In the genomic region with DNA sequence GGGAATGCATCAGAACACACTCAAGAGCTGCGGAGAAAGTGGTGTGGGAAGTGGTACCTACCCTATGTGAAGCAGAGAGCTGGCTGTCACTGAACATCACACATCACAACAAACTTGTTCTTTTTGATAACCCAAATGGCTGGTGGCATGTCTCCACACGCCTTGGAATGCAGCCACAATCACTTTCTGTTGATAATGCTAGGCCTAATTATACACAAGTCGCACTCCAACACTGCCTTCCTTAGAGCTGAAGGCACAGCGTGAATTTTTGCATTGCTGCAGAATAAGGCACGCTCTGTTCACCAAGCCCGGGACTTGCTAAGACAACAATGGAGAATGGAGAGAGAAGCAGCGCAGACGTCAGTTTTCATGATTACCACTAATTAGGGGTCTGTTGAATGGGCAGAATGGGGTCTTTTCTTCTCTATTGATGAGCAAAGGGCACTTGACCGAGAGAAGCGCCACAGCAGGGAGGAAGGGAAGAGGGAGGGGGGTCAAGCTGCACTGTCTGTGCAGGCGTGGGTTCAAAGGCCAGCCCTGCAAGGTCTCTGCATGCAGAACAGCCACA, we compare ENCODE assay signal across 8 mouse cellular contexts.
DNase-seq lines count a peak whose midpoint lies in the region; ATAC-seq lines count a peak whose summit lies in the region.

No protein-coding gene starts in this region.

- H3K4me2 ChIP-seq in lung, embryonic 16.5 days (ENCODE audit: low read depth, low read length), result no peak overlapping the region
- H3K4me2 ChIP-seq in midbrain, embryonic 15.5 days, result no peak overlapping the region

- H3K9me3 ChIP-seq in lung, embryonic 16.5 days (ENCODE audit: control insufficient read depth, low read length), result no peaks in the 10 kb centered on the region
- no peaks in the 10 kb centered on the region for H3K9me3 ChIP-seq in midbrain, embryonic 15.5 days

- H3K36me3 ChIP-seq in lung, embryonic 16.5 days (ENCODE audit: control insufficient read depth, insufficient read depth, low read length), result no peaks in the 10 kb centered on the region
- H3K36me3 ChIP-seq in midbrain, embryonic 15.5 days (replicated peaks), result no peaks in the 10 kb centered on the region

- no peaks in the 10 kb centered on the region for H3K27me3 ChIP-seq in lung, embryonic 16.5 days (ENCODE audit: control insufficient read depth, insufficient read depth, low read depth, low read length)
- no peaks in the 10 kb centered on the region for H3K27me3 ChIP-seq in midbrain, embryonic 15.5 days (replicated peaks)

- no peak overlapping the region for H3K4me3 ChIP-seq in lung, embryonic 16.5 days (ENCODE audit: low read length)
- H3K4me3 ChIP-seq in midbrain, embryonic 15.5 days, result no peak overlapping the region

- peak overlapping the region; percentile 63; the same call in 1 of the 2 replicates for H3K27ac ChIP-seq in lung, embryonic 16.5 days (ENCODE audit: low read length)
- H3K27ac ChIP-seq in midbrain, embryonic 15.5 days, result 0 out of 2 replicates have a peak overlapping the region, but pooled peaks have one; percentile 17

- no peak; the same call in 1 of the 2 replicates for ATAC-seq in lung, embryonic 16.5 days (ENCODE audit: low read depth)
- ATAC-seq in midbrain, embryonic 15.5 days (replicated peaks), result peak; percentile 83
- no peak for ATAC-seq in granulocyte monocyte progenitor cell, adult 5-6 weeks (replicated peaks; ENCODE audit: poor library complexity, severe bottlenecking)

- no peak for DNase-seq in lung, postnatal 14 days
- peak; percentile 69 to 77 for DNase-seq in frontal cortex, postnatal 36 days (ENCODE audit: low spot score in 2 of 2)
- peak; percentile 86 for DNase-seq in layer of hippocampus, adult 9-11 months
- no peak for DNase-seq in MN1 (ENCODE audit: low spot score)
- DNase-seq in spleen, postnatal 36 days (ENCODE audit: low spot score in 2 of 2), result no peak

- peaks cover 25% of the 10 kb centered on the region for H3K4me1 ChIP-seq in lung, embryonic 16.5 days (replicated peaks; ENCODE audit: control insufficient read depth, insufficient read depth, low read length)
- peaks cover 7% of the 10 kb centered on the region for H3K4me1 ChIP-seq in midbrain, embryonic 15.5 days

- no peak overlapping the region for H3K9ac ChIP-seq in lung, embryonic 16.5 days (ENCODE audit: low read length)
- H3K9ac ChIP-seq in midbrain, embryonic 15.5 days, result no peak overlapping the region

- 50% methylated on average over 11 of the region's 11 CpGs for WGBS in lung, embryonic 16.5 days
- 17% methylated on average over 11 of the region's 11 CpGs for WGBS in midbrain, embryonic 15.5 days

Comparison
In these comparisons a context has a peak if more than half of its experiments do, and no peak if none do; other contexts are left out.
1. DNase-seq: peak in frontal cortex, postnatal 36 days (2 of 2) and layer of hippocampus, adult 9-11 months (single experiment); none in lung, postnatal 14 days (single experiment), MN1 (single experiment) and spleen, postnatal 36 days (0 of 2).